Mouse (Mus musculus): ENCODE data around the gene Spata16. TPM values are rescaled to one million over a fixed set of nuclear protein-coding genes. Genes with fewer than 3 reads are reported as not detected.
A peak's percentile ranks its signal among the peaks of the same experiment; 100 is the strongest.

The Spata16 gene
- polyA plus RNA-seq, 1 experiment from 2014 or later = not detected

DNA sequence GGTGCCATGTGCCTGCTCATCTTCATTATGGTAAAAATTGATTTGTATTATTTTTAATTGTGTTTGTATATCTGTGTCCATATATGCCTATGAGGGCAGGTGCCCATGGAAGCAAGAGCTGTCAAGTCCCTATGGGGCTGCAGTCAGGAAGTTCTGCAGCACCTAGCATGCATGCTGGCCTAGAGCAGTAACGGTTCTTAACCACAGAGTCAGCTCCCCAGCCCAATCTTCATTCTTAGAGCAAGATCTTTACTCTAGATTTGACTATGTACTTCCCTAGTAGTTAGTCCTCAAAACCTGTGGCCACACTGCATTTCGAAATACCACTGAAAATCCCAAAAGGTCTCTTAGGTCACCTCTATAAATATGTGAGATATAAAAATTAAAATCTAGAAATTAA lies 113.1 kb downstream of the Spata16 start:
- Histone ChIP-seq H3K9me3 (no peaks in the 10 kb centered on the region), H3K27ac (no peak overlapping the region), H3K9ac (no peak overlapping the region), H3K27me3 (replicated peaks) (no peaks in the 10 kb centered on the region), H3K4me3 (no peak overlapping the region), H3K4me2 (no peak overlapping the region), H3K4me1 (no peaks in the 10 kb centered on the region), H3K36me3 (replicated peaks) (no peaks in the 10 kb centered on the region)
- ATAC-seq (replicated peaks) = no peak
- whole genome bisulfite sequencing = 85% methylated on average over 2 of the region's 2 CpGs

- no peaks in the 10 kb centered on the region for H3K9me3 ChIP-seq
- H3K27me3 ChIP-seq (replicated peaks) = no peaks in the 10 kb centered on the region
- no peak overlapping the region for H3K4me3 ChIP-seq
- no peaks in the 10 kb centered on the region for H3K36me3 ChIP-seq (replicated peaks)
- no peak overlapping the region for H3K4me2 ChIP-seq
- no peak for ATAC-seq (replicated peaks)
- no peak overlapping the region for H3K9ac ChIP-seq
- WGBS = 88% methylated on average over 6 of the region's 6 CpGs
- H3K27ac ChIP-seq = no peak overlapping the region
- H3K4me1 ChIP-seq = no peaks in the 10 kb centered on the region
Observed at GRCm38 (mm10) chr3:26752441-26752840, 115.0 kb downstream of the Spata16 start.

- Histone ChIP-seq H3K9me3 (no peaks in the 10 kb centered on the region), H3K4me3 (no peak overlapping the region), H3K9ac (no peak overlapping the region), H3K27ac (no peak overlapping the region), H3K27me3 (replicated peaks) (no peaks in the 10 kb centered on the region), H3K4me2 (no peak overlapping the region), H3K36me3 (replicated peaks) (no peaks in the 10 kb centered on the region), H3K4me1 (peaks cover 7% of the 10 kb centered on the region; the same call in 1 of the 2 replicates)
- ATAC-seq (replicated peaks) = no peak
- WGBS = 80% methylated on average over 12 of the region's 12 CpGs
Observed at GRCm38 (mm10) chr3:26793334-26794101, 156.1 kb downstream of the Spata16 start.

DNA sequence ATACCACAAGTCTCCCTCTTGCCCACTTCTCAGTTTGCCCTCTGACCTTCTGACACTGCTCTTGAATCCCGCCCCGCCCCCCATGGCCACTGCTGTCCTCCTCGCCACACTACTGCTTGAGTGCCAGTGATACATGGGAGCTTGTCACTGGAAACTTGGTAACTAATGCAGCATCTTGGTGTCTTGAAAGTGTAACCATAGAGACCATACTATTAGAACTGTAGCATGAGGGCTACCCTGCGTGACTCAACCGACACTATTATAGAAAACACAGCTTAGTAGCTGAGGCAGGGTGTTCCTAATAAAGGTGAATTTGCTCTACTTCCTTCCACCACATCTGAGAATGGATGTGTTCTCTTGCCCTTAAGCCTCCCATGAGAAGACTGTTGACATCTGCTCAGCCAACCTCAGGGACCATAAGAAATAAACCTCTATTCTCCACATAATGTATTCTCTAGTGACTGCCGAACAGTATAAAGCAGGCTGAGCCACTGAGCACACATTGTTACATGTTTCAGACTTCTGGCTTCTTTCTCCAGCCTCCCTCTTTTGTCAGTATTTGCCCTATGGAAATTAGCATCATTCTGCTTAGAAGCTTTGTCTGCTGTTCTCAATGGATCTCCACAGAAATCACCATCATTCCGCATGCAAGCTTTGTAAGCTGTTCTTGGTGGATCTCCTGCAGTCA lies 158.6 kb downstream of the Spata16 start:
- H3K4me3 ChIP-seq = no peak overlapping the region
- peak; percentile 39; the same call in 1 of the 2 replicates for ATAC-seq (replicated peaks)
- WGBS = 53% methylated on average over 7 of the region's 7 CpGs
- no peaks in the 10 kb centered on the region for H3K36me3 ChIP-seq (replicated peaks)
- H3K27me3 ChIP-seq (replicated peaks) = no peaks in the 10 kb centered on the region
- no peak overlapping the region for H3K4me2 ChIP-seq
- no peak overlapping the region for H3K9ac ChIP-seq
- H3K9me3 ChIP-seq = no peaks in the 10 kb centered on the region
- H3K4me1 ChIP-seq = peaks cover 7% of the 10 kb centered on the region; the same call in 1 of the 2 replicates
- no peak overlapping the region for H3K27ac ChIP-seq

DNA sequence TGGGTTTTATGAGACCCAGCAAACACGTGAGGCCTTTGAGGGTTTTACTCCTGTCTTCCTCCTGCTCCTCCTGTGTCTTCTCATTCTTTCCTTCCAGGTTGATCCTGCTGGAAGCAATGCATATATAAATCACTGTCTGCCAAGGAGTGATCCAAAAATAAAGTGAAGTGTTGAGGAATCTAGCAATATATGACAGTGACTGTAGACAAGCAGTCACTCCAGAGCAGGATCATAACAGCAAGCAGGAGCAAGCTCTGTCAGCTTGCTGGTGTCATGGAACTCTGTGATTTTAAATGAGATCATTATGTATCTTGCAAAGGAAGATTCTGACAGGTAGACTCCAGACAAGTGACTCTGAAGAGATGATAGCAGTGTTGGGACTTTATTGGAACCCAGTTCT lies 159.5 kb downstream of the Spata16 start:
- 81% methylated on average over 1 of the region's 1 CpGs for WGBS
- Histone ChIP-seq H3K36me3 (replicated peaks) (no peaks in the 10 kb centered on the region), H3K4me3 (no peak overlapping the region), H3K27ac (no peak overlapping the region), H3K9ac (no peak overlapping the region), H3K4me1 (peaks cover 7% of the 10 kb centered on the region; the same call in 1 of the 2 replicates), H3K4me2 (no peak overlapping the region), H3K27me3 (replicated peaks) (no peaks in the 10 kb centered on the region), H3K9me3 (no peaks in the 10 kb centered on the region)
- no peak for ATAC-seq (replicated peaks)

DNA sequence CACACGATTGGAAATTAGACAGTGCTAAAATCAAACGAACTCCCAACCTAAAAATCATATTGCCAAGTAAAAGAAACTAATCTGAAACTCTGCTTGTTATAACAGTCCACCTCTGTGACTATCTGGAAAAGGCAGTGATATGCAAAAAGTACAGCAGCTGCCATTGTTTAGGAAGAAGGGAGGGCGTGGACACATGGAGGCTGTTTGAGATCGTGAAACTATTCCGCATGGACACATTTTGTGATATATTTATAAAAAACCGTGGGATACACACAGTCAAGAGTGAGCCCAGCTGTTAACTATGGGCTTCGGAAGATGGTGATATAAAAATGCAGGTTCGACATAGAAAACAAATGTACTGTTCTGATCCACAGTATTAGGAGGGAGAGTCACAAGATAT lies 176.9 kb downstream of the Spata16 start:
- 88% methylated on average over 8 of the region's 8 CpGs for WGBS

DNA sequence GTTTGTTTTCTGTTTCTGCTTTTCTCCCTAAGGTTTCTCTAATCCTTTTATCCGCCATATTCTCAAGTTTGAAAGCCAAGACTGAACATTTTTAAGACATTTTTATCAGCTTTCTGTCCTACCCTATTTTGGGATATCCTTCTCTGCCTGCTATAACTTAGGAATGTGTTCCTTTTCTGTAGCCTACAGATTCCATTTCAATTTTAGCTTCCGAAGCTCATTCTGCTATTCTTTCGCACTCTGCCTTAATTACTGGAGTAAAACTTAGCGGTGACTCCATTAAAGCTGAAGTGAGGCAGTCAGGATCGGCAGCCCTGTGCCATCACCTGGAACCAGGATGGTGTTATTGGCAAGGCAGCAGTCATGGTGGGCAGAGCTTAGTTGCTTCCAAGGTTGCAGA lies 178.3 kb downstream of the Spata16 start:
- WGBS = 93% methylated on average over 5 of the region's 5 CpGs
- ATAC-seq (replicated peaks) = no peak
- Histone ChIP-seq H3K27ac (no peak overlapping the region), H3K36me3 (replicated peaks) (no peaks in the 10 kb centered on the region), H3K9ac (no peak overlapping the region), H3K4me2 (no peak overlapping the region), H3K4me1 (no peaks in the 10 kb centered on the region), H3K27me3 (replicated peaks) (no peaks in the 10 kb centered on the region), H3K9me3 (no peaks in the 10 kb centered on the region), H3K4me3 (no peak overlapping the region)

More for the DNA sequence above, 176.9 kb downstream of the Spata16 start:
- H3K27ac ChIP-seq = no peak overlapping the region
- no peak overlapping the region for H3K4me2 ChIP-seq
- H3K9me3 ChIP-seq = no peaks in the 10 kb centered on the region
- no peak overlapping the region for H3K9ac ChIP-seq
- H3K4me1 ChIP-seq = no peaks in the 10 kb centered on the region
- no peaks in the 10 kb centered on the region for H3K27me3 ChIP-seq (replicated peaks)
- no peak for ATAC-seq (replicated peaks)
- H3K36me3 ChIP-seq (replicated peaks) = no peaks in the 10 kb centered on the region
- H3K4me3 ChIP-seq = no peak overlapping the region

GRCm38 (mm10) chr3:26819398-26819797 lies 182.0 kb downstream of the Spata16 start:
- H3K4me2 ChIP-seq = no peak overlapping the region
- WGBS = 51% methylated on average over 5 of the region's 5 CpGs
- H3K9ac ChIP-seq = no peak overlapping the region
- H3K9me3 ChIP-seq = no peaks in the 10 kb centered on the region
- ATAC-seq (replicated peaks) = no peak
- no peaks in the 10 kb centered on the region for H3K4me1 ChIP-seq
- no peak overlapping the region for H3K27ac ChIP-seq
- no peaks in the 10 kb centered on the region for H3K27me3 ChIP-seq (replicated peaks)
- H3K4me3 ChIP-seq = no peak overlapping the region
- no peaks in the 10 kb centered on the region for H3K36me3 ChIP-seq (replicated peaks)

GRCm38 (mm10) chr3:26826958-26827839 lies 189.8 kb downstream of the Spata16 start:
- no peaks in the 10 kb centered on the region for H3K36me3 ChIP-seq (replicated peaks)
- ATAC-seq (replicated peaks) = peak; percentile 92
- H3K4me3 ChIP-seq = no peak overlapping the region
- H3K4me2 ChIP-seq = no peak overlapping the region
- H3K9ac ChIP-seq = no peak overlapping the region
- 63% methylated on average over 7 of the region's 7 CpGs for WGBS
- no peaks in the 10 kb centered on the region for H3K27me3 ChIP-seq (replicated peaks)
- no peaks in the 10 kb centered on the region for H3K9me3 ChIP-seq
- H3K4me1 ChIP-seq = peaks cover 5% of the 10 kb centered on the region; the same call in 1 of the 2 replicates
- no peak overlapping the region for H3K27ac ChIP-seq

DNA sequence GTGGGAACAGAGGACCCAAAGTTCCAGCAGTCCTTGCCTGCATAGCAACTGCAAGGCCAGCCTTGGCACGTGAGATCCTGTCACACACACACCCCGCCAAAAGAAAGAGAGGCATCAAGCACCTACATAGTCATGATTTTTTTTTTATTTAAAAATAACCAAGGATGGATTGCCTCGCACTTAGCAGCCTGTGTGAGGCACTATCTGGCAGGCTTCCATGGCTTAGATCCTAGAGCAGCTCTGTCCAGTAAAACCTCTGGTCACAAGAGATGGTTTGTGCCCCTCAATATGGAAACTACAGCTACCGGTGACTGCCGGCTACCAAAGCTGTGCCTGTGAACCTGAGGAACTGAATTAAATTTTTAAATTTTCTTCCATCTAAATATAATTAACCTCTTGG lies 195.5 kb downstream of the Spata16 start:
- no peak for ATAC-seq (replicated peaks)
- no peak overlapping the region for H3K9ac ChIP-seq
- no peak overlapping the region for H3K27ac ChIP-seq
- H3K4me2 ChIP-seq = no peak overlapping the region
- no peaks in the 10 kb centered on the region for H3K36me3 ChIP-seq (replicated peaks)
- WGBS = 75% methylated on average over 5 of the region's 5 CpGs
- H3K4me1 ChIP-seq = peaks cover 20% of the 10 kb centered on the region
- no peaks in the 10 kb centered on the region for H3K27me3 ChIP-seq (replicated peaks)
- H3K4me3 ChIP-seq = no peak overlapping the region
- no peaks in the 10 kb centered on the region for H3K9me3 ChIP-seq

- no peaks in the 10 kb centered on the region for H3K27me3 ChIP-seq (replicated peaks)
- H3K4me1 ChIP-seq = peaks cover 22% of the 10 kb centered on the region
- H3K9ac ChIP-seq = no peak overlapping the region
- no peaks in the 10 kb centered on the region for H3K36me3 ChIP-seq (replicated peaks)
- no peaks in the 10 kb centered on the region for H3K9me3 ChIP-seq
- no peak overlapping the region for H3K4me3 ChIP-seq
- no peak overlapping the region for H3K4me2 ChIP-seq
- WGBS = 51% methylated on average over 21 of the region's 21 CpGs
- H3K27ac ChIP-seq = peak overlapping the region; percentile 38
- ATAC-seq (replicated peaks) = peak; percentile 77
Observed at GRCm38 (mm10) chr3:26834178-26835050, 197.0 kb downstream of the Spata16 start.

Data from midbrain, embryonic 15.5 days (tissue).